Mouse (Mus musculus): ENCODE data around the gene Asb13. TPM values are rescaled to one million over a fixed set of nuclear protein-coding genes. Genes with fewer than 3 reads are reported as not detected.

Gene Asb13
- total RNA-seq (2014; rRNA removed) (9.8 and 12.1 TPM in 2 replicates), polyA plus RNA-seq (2015; fragmentation: Nextera tagmentation; extraction: Ambion mirVana) (4.9 and 13.8 TPM in 2 replicates)

- Histone ChIP-seq H3K4me1 (ENCODE audit: insufficient read depth) (no peaks in the 10 kb centered on the region), H3K9ac (peak within 1 kb of the TSS; percentile 79), H3K27me3 (ENCODE audit: insufficient read depth, low read length) (no peaks in the 10 kb centered on the region), H3K36me3 (ENCODE audit: insufficient read depth) (no peaks in the 10 kb centered on the region), H3K27ac (ENCODE audit: low read depth, low read length) (peak within 1 kb of the TSS; percentile 64; the same call in 1 of the 2 replicates), H3K4me2 (ENCODE audit: low read depth) (peak within 1 kb of the TSS; percentile 79), H3K4me3 (ENCODE audit: low read depth, low read length) (peak within 1 kb of the TSS; percentile 81), H3K9me3 (ENCODE audit: low read length) (no peaks in the 10 kb centered on the region)
- WGBS = under 1% methylated on average over 47 of the region's 47 CpGs
- ATAC-seq (peak; percentile 96), DNase-seq (peak; percentile 81)
- TF ChIP-seq CTCF (IDR thresholded peaks at IDR 0.05; ENCODE audit: low read depth) = peak; percentile 40; the same call in 1 of the 2 replicates
Measured at GRCm38 (mm10) chr13:3633895-3634811, at the start of gene Asb13. Asb13 (plus strand) TSS chr13:3634032.

DNA sequence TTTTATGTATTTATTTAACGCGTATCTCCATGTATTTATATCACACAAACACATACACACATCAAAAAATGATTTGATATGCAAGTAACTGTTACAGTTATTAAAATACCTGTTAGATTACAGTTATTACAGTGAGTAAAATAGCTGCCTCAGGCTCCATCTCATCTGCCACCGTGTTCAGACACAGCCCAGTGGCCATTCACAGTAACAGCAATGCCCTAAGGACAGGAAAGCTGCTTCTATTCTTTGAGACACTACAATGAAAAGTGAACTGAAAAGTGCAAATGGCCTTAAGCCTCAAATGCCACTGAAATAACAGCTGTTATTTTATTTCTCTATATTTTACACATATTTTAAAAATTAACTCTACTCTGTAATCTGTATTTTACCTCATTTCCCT lies 43.0 kb upstream of the Asb13 start:
- Histone ChIP-seq H3K27me3 (ENCODE audit: insufficient read depth, low read length) (no peaks in the 10 kb centered on the region), H3K4me2 (ENCODE audit: low read depth) (no peak overlapping the region), H3K4me1 (ENCODE audit: insufficient read depth) (no peaks in the 10 kb centered on the region), H3K4me3 (ENCODE audit: low read depth, low read length) (no peak overlapping the region), H3K9me3 (ENCODE audit: low read length) (no peaks in the 10 kb centered on the region), H3K9ac (no peak overlapping the region), H3K27ac (ENCODE audit: low read depth, low read length) (no peak overlapping the region), H3K36me3 (ENCODE audit: insufficient read depth) (peaks cover 32% of the 10 kb centered on the region; the same call in 1 of the 2 replicates)
- TF ChIP-seq CTCF (IDR thresholded peaks at IDR 0.05; ENCODE audit: low read depth) = peak; percentile 49
- ATAC-seq (peak; percentile 53; the same call in 1 of the 2 replicates), DNase-seq (no peak)
- 89% methylated on average over 3 of the region's 3 CpGs for WGBS

DNA sequence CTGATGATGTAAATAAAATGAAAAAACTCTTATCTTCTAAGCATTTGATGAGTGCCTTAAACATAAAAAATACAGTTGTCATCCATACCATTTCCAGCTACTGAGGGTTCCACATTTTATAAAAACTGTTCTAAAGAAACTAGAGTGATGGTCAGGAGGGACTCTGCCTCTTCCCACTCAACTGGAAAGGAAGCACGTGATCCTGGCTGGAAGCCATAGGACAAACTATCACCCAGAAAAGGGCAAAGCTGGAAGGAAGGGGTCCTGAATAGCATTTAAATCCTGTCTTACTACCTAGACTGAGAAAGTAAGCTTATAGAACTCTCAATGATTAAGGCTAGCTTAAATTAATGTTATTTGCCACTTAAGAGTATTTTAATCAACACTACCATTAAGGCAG lies 39.5 kb upstream of the Asb13 start:
- H3K4me1 ChIP-seq (ENCODE audit: insufficient read depth) = no peaks in the 10 kb centered on the region
- H3K27ac ChIP-seq (ENCODE audit: low read depth, low read length) = no peak overlapping the region
- no peak overlapping the region for H3K4me3 ChIP-seq (ENCODE audit: low read depth, low read length)
- H3K4me2 ChIP-seq (ENCODE audit: low read depth) = no peak overlapping the region
- no peaks in the 10 kb centered on the region for H3K27me3 ChIP-seq (ENCODE audit: insufficient read depth, low read length)
- H3K9me3 ChIP-seq (ENCODE audit: low read length) = no peaks in the 10 kb centered on the region
- TF ChIP-seq CTCF (IDR thresholded peaks at IDR 0.05; ENCODE audit: low read depth) = no peak
- no peak overlapping the region for H3K9ac ChIP-seq
- peaks cover 29% of the 10 kb centered on the region for H3K36me3 ChIP-seq (ENCODE audit: insufficient read depth)
- ATAC-seq = no peak
- whole genome bisulfite sequencing = 97% methylated on average over 1 of the region's 1 CpGs
- no peak for DNase-seq

DNA sequence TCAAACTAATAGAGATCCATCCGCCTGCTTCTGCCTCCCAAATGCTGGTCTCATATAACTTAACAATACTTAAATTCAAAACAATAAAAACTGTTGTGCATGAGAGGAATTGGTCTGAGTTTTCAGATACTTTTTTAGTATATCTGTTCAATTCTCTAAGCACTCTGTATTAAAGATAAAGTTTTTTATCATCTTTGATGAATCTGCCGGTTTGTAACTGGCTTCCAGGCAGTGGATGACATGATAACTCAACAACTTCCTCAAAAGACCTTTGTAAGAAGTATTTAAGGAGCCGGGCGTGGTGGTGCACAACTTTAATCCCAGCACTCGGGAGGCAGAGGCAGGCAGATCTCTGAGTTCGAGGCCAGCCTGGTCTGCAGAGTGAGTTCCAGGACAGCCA lies 37.6 kb upstream of the Asb13 start:
- 96% methylated on average over 6 of the region's 6 CpGs for WGBS
- Histone ChIP-seq H3K36me3 (ENCODE audit: insufficient read depth) (peaks cover 18% of the 10 kb centered on the region), H3K4me3 (ENCODE audit: low read depth, low read length) (no peak overlapping the region), H3K27me3 (ENCODE audit: insufficient read depth, low read length) (no peaks in the 10 kb centered on the region), H3K9ac (no peak overlapping the region), H3K4me1 (ENCODE audit: insufficient read depth) (no peaks in the 10 kb centered on the region), H3K9me3 (ENCODE audit: low read length) (no peaks in the 10 kb centered on the region), H3K27ac (ENCODE audit: low read depth, low read length) (no peak overlapping the region), H3K4me2 (ENCODE audit: low read depth) (no peak overlapping the region)
- no peak for DNase-seq
- TF ChIP-seq CTCF (IDR thresholded peaks at IDR 0.05; ENCODE audit: low read depth) = no peak
- ATAC-seq = no peak

DNA sequence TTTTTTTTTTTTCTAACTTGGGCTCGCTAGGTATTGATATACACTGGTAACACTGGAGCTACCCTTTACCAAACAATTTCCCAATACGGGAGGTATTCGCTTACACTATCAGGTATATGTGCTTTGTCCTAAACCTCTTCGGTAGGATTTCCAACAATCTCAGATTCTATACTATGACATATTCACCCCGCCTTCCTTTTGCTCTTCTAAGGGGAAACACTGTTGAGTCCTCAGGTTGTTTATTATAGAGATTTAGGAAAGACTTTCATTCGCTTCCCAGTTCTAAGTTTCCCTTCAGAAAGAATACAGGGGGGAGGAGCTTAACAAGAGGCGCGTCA lies 24.1 kb upstream of the Asb13 start:
- Histone ChIP-seq H3K4me2 (ENCODE audit: low read depth) (peak overlapping the region; percentile 63), H3K27me3 (ENCODE audit: insufficient read depth, low read length) (no peaks in the 10 kb centered on the region), H3K9ac (peak overlapping the region; percentile 79), H3K27ac (ENCODE audit: low read depth, low read length) (no peak overlapping the region), H3K4me3 (ENCODE audit: low read depth, low read length) (peak overlapping the region; percentile 66), H3K36me3 (ENCODE audit: insufficient read depth) (no peaks in the 10 kb centered on the region), H3K9me3 (ENCODE audit: low read length) (no peaks in the 10 kb centered on the region), H3K4me1 (ENCODE audit: insufficient read depth) (0 out of 2 replicates have a peak, but pooled peaks cover 3% of the 10 kb centered on the region)
- DNase-seq (no peak), ATAC-seq (no peak)
- 21% methylated on average over 8 of the region's 8 CpGs for WGBS
- TF ChIP-seq CTCF (IDR thresholded peaks at IDR 0.05; ENCODE audit: low read depth) = no peak

GRCm38 (mm10) chr13:3610118-3610794 lies 23.6 kb upstream of the Asb13 start:
- Histone ChIP-seq H3K4me3 (ENCODE audit: low read depth, low read length) (peak overlapping the region; percentile 66), H3K9me3 (ENCODE audit: low read length) (no peaks in the 10 kb centered on the region), H3K4me2 (ENCODE audit: low read depth) (peak overlapping the region; percentile 63), H3K4me1 (ENCODE audit: insufficient read depth) (0 out of 2 replicates have a peak, but pooled peaks cover 3% of the 10 kb centered on the region), H3K36me3 (ENCODE audit: insufficient read depth) (no peaks in the 10 kb centered on the region), H3K27ac (ENCODE audit: low read depth, low read length) (peak overlapping the region; percentile 90), H3K27me3 (ENCODE audit: insufficient read depth, low read length) (no peaks in the 10 kb centered on the region), H3K9ac (peak overlapping the region; percentile 79)
- TF ChIP-seq CTCF (IDR thresholded peaks at IDR 0.05; ENCODE audit: low read depth) = no peak
- WGBS = 0% methylated on average over 48 of the region's 50 CpGs
- DNase-seq (peak; percentile 45), ATAC-seq (peak; percentile 19)

Measured in forebrain, postnatal 0 days (tissue).